Mouse (Mus musculus): Measurements from ENCODE around the gene Rad17.

DNA sequence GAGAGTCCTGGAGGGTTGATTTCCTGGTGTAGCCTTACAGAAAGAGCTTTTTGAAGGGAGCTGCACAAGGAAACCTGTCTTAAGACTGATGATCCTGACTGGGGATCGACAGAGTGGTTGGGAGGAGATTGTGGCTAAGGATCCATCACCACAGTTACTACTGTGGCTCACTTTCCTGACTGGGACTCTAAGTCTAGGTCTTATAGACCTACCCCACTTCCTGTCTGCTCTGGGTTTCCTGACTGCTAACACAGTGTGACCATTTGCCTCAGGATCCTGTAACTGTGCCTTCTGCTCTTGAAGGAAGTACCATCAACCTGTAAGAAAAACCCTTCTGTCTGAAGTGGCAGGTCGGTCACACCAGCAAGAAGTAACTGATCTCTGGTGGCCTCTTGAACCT lies 80.1 kb downstream of the Rad17 start:
- TF ChIP-seq CTCF (IDR thresholded peaks at IDR 0.05; ENCODE audit: low read depth) (no peak), EP300 (IDR thresholded peaks at IDR 0.05; ENCODE audit: low read depth) (no peak)
